Comparison of ENCODE assay signal across 8 mouse cellular contexts in the genomic region with DNA sequence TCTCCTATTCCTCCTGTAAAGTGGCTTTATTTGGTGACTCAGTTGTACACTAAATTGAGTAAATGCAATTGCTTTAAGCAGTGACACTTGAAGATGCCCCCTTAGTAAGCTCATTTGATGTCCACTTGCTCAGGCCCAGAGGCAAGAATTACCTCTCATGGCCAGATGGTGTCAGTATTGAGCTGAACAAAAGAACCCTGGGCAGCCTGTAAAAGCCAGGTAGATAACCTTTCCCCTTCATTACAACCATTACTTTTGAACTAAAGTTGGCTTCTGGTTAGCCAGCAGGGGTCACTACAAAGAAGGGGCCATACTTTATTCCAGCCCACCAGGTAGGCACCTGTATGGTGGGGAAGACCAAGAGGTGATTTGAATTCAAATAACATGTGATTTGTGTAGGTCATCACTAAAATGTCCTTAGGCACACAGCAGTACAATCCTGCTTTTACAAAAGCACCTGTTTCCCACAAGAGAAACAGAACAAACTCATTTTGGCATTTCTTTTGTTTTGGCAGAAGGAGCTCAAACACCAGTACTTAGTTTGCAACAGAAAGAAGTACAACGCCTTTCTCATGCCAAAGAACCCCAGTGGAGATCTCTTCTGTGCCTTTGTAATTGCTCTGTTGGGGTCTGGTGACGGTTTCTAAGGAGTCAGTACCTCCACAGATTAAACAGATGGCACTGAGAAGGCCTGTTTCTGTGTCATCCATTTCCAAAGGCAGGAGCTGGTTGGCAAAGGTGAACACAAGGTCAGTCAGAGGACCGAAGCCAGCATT.
A peak's percentile ranks its signal among the peaks of the same experiment; 100 is the strongest.
DNase-seq lines count a peak whose midpoint lies in the region; ATAC-seq lines count a peak whose summit lies in the region.

No protein-coding gene starts in this region.

- H3K4me3 ChIP-seq in forebrain, embryonic 12.5 days (replicated peaks): no peak overlapping the region
- H3K4me3 ChIP-seq in hindbrain, embryonic 11.5 days (ENCODE audit: low read depth, low read length): no peak overlapping the region

- peak; percentile 49 for DNase-seq in ovary, postnatal 14 days (ENCODE audit: low spot score)
- DNase-seq in ovary, adult 18-20 months (ENCODE audit: low spot score): no peak
- DNase-seq in c-Kit-positive CD71-positive TER-119-negative erythroid progenitor cells, embryonic 14.5 days (ENCODE audit: low read depth): peak; percentile 44
- DNase-seq in hindbrain, embryonic 11.5 days (ENCODE audit: low spot score): peak; percentile 76
- DNase-seq in layer of hippocampus, adult 9-10 months (ENCODE audit: low spot score): peak; percentile 47
- DNase-seq in spleen, adult 12 weeks (ENCODE audit: low spot score): peak; percentile 23

- no peaks in the 10 kb centered on the region for H3K9me3 ChIP-seq in forebrain, embryonic 12.5 days
- no peaks in the 10 kb centered on the region for H3K9me3 ChIP-seq in hindbrain, embryonic 11.5 days (ENCODE audit: control insufficient read depth, low read length)

- H3K9ac ChIP-seq in forebrain, embryonic 12.5 days: no peak overlapping the region
- no peak overlapping the region for H3K9ac ChIP-seq in hindbrain, embryonic 11.5 days (ENCODE audit: low read depth, low read length)

- peaks cover 35% of the 10 kb centered on the region for H3K36me3 ChIP-seq in forebrain, embryonic 12.5 days (replicated peaks)
- H3K36me3 ChIP-seq in hindbrain, embryonic 11.5 days (ENCODE audit: control insufficient read depth, insufficient read depth, low read length): no peaks in the 10 kb centered on the region

- no peak overlapping the region for H3K4me2 ChIP-seq in forebrain, embryonic 12.5 days
- no peak overlapping the region for H3K4me2 ChIP-seq in hindbrain, embryonic 11.5 days (replicated peaks; ENCODE audit: low read depth, low read length)

- WGBS in forebrain, embryonic 12.5 days: 56% methylated on average over 3 of the region's 3 CpGs
- 45% methylated on average over 3 of the region's 3 CpGs for WGBS in hindbrain, embryonic 11.5 days

- ATAC-seq in forebrain, embryonic 12.5 days (ENCODE audit: low FRiP score): peak; percentile 45; the same call in 1 of the 2 replicates
- peak; percentile 49 for ATAC-seq in hindbrain, embryonic 11.5 days (ENCODE audit: low FRiP score)
- peak; percentile 75 for ATAC-seq in megakaryocyte-erythroid progenitor cell, adult 5-6 weeks (replicated peaks; ENCODE audit: low FRiP score, low TSS enrichment, poor library complexity, severe bottlenecking)

- no peaks in the 10 kb centered on the region for H3K27me3 ChIP-seq in forebrain, embryonic 12.5 days
- no peaks in the 10 kb centered on the region for H3K27me3 ChIP-seq in hindbrain, embryonic 11.5 days (ENCODE audit: control insufficient read depth, insufficient read depth, low read length)

- no peak overlapping the region for H3K27ac ChIP-seq in forebrain, embryonic 12.5 days
- H3K27ac ChIP-seq in hindbrain, embryonic 11.5 days (ENCODE audit: low read depth, low read length): no peak overlapping the region

- no peaks in the 10 kb centered on the region for H3K4me1 ChIP-seq in forebrain, embryonic 12.5 days
- no peaks in the 10 kb centered on the region for H3K4me1 ChIP-seq in hindbrain, embryonic 11.5 days (replicated peaks; ENCODE audit: control insufficient read depth, insufficient read depth, low read length)
